Mouse (Mus musculus) megakaryocyte progenitor cell, adult 5-6 weeks (primary cell): ENCODE data around the gene Stk38l. TPM values are rescaled to one million over a fixed set of nuclear protein-coding genes. Genes with fewer than 3 reads are reported as not detected.

Experiments used
- ATAC-seq: replicated peaks from 2 replicates; pipeline ENCODE4 v1.8.0; 2016; ENCODE audit warnings: mild to moderate bottlenecking, moderate TSS enrichment, inconsistent platforms; ENCODE audit not compliant: poor library complexity
- total RNA-seq, 2 experiments: library from RNA; stranded (forward) in 1 of 2; stranded (reverse) in 1 of 2; fragments of 157-497, 149-512 nt in 1 of 2; fragments of 200-1000 nt in 1 of 2; gene quantifications; 2 replicates each; pipeline versions ENCODE4 v1.2.3 to v1.2.4; 2015 to 2017

Gene Stk38l
- 2.5 and 3.0 TPM in 2 replicates for total RNA-seq (2015)
- 2.3 and 2.4 TPM in 2 replicates for total RNA-seq (2017)

- ATAC-seq: peak; percentile 91
These were observed at the start of gene Stk38l for GRCm38 (mm10) chr6:146724581-146725383. Stk38l (plus strand) TSS chr6:146724995.

DNA sequence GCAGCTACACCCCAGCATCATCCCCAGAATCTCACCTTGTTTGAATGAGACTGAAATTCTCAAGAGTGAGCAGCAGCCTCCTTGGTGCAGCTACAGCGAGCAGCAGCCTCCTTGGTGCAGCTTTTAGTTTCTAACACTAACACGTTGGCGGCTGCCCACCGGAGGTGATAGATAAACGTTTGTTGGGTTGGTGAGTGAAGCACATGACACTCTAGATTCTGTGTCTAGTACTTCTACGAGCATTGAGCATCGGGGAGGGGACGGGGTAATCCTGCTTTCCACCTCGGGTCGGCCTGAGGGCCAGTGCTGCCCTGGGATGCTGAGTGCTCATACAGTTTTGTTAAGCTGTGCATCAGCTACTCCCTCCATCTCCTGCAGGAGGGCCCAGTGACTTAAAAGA is 47.9 kb upstream of the Stk38l start:
- ATAC-seq: no peak

DNA sequence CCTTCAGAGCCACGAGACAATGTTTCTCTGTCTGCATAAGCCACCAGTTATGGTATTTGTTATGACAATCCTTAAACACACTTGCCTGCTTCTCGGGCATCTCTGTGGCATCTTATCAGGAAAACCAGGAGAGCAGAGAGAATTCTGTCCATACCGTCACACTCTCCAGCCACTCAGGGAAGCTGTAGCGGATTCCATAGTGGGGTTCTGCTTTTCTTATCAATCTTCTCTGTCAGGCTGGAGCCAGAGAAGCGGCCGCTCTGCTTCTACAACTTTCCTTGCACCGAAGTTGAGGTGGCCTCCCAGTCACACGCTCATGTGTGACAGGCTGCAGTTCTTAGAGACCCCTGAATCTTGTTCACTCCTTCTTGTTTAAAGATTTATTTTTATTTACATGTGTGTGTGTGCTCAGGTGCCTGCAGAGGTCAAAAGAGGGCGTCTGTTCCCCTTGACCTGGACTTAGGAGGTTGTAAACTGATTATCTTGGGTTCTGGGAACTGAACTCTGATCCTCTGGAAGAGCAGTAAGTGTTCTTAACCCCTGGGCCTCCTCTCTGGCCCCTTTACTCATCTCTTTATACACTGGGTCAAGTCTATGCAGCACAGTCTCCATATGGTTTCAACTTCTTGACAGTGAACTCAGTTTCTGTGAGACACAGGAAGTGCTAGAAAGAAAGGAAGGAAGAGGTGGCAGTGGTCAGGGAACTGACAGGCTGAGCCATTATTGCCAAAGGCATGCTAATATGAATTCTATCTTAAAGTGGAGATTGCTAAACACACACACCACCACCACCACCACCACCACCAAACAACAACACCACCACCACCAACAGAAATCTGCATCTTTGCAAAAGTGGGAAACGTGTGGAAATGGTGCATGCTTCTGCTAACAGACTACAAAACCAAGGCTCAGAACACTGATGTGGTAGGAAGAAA is 46.4 kb upstream of the Stk38l start:
- peak; percentile 61 for ATAC-seq

- ATAC-seq: no peak
These were observed 40.9 kb upstream of the Stk38l start for GRCm38 (mm10) chr6:146683881-146684280.

DNA sequence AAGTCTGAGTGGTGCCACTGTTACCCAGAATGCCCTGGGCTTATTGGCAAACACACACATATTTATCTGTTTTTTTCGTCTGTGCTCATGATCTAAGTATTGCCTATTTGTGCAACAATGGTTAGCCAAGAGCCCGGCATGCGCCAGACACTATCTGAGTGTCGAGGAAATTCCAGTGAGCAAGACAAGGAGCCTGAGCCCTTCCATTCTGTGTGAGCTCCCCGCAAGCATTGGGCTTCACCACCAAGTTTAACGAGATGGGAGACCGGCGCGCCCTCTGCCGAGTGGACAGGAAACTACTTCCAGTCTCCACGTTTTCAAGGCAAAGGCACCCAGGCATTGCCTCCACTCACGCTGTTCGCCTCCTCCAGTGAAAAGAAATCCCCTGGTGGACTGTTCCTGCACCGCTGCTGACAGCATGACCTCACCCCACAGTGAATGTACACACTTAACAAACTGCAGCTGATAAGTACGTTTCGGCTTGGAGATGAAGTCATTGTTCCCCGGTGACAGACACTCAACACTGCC is 39.0 kb upstream of the Stk38l start:
- peak; percentile 67 for ATAC-seq

GRCm38 (mm10) chr6:146686463-146687196 is 38.2 kb upstream of the Stk38l start:
- ATAC-seq: peak; percentile 92

DNA sequence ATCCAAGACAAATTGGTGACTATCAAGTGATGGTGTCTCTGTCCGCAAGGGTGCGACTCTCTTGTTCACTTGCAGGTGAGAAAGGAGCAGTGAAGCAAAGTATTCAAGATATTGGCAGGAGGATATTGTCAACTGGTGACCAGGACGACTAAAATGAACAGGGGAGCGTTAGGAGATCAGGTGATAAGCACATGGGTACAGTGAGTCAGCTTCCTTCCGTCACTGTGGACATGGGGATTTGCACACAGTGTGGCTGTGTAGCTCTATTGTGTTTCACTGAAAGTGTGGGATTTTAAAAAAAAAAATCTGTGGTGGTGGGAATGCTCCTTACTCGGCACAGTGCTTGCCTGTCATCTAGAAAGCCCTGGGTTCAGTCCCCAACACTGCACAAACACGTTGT is 36.8 kb upstream of the Stk38l start:
- ATAC-seq: no peak

- ATAC-seq: no peak
These were observed 35.9 kb upstream of the Stk38l start for GRCm38 (mm10) chr6:146688861-146689260.

DNA sequence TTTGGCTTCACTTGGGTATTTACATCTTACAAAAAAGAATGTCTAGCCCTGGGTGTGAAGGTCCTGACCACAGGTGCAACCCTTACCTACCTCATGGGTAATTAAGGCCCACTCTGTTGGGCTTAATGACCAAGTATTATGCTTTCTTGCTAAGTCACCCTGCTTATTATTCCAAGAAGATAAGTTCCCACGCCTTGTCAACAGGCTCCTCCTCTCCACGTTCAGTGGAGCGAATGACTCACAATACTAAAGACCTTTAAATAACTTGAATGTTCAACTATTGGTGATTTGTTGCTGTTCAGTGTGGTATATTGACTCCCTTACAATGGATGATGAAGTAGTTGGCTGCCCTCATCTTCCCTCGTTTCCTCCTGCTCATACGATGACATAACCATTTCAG is 27.0 kb upstream of the Stk38l start:
- no peak for ATAC-seq

DNA sequence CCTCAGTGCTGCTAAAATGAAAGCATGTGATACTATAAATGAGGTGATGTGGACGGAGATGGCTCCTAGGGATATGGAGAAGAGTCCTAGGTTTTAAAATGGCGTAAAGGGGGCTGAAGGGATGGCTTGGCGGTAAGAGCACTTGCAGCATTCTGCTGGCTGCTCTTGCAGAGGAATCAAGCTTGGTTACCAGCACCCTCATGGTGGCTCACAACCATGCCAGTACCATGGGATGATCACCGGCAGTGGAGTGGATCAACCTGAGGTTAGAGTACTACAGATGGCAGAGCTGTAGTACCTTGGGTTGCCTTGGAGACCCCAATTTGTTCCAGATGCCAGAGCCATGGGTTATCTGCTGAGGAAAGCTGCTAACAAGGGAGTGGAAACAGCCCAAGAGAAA is 26.4 kb upstream of the Stk38l start:
- ATAC-seq: no peak

GRCm38 (mm10) chr6:146700461-146700860 is 24.3 kb upstream of the Stk38l start:
- ATAC-seq: no peak

GRCm38 (mm10) chr6:146702126-146702881 is 22.5 kb upstream of the Stk38l start:
- ATAC-seq: peak; percentile 52; the same call in 1 of the 2 replicates

- no peak for ATAC-seq
These were observed 21.4 kb upstream of the Stk38l start for GRCm38 (mm10) chr6:146703351-146703750.

DNA sequence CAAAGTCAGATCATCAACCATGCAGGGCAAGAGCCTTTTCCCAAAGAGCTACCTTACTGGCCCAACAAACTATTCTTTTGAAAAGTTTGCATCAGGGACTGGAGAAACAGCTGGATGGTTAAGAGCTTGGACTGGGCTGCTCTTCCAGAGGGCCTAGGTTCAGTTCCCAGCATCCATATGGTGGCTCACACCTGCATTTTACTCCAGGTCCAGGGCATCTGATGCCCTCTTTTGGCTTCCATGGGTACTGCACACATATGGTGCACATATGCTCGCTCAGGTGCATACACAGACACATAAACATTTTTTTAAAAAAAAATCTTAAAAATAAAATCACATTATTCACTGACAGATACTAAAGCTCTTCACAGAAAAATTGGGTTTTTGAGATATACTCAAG is 19.2 kb upstream of the Stk38l start:
- ATAC-seq: no peak

GRCm38 (mm10) chr6:146719606-146720005 is 5.2 kb upstream of the Stk38l start:
- ATAC-seq: no peak

DNA sequence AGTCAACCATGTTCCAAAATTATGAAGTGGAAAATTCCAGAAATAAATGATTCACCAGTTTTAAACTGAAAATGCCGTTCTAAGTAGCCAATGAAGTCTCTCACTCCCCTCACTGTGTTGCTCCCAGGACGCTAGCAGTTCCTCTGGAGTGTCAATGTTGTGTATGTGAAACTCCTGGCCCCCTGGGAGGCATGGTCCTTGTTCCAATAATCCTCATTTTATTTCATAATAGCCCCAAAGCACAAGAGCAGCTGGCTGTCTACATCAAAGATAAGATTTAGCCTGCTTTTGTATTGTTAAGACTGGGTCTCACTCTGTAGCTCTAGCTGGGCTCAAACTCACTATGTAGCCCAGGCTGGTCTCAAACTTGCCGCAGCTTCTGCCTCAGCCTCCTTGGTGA is 990 bp upstream of the Stk38l start:
- no peak for ATAC-seq

DNA sequence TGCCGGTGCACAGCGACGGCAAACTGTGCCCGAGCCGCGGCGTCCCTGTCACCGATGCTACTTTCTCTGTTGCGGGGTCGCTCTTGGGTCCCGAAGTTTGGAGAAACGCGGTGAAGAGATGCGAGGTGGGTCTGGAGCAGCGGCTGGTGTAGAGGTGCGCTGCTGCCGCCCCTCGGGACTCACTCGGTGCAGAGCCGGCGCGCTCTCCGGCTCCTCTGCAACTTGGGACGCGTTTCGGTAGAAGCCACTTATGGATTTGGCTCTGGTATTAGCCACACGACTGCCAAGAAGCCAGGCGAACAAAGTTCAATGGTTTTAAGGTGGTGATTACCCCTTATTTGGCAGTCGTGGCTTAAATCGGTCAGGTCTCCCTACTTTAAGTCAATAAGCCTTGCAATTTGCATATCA is 593 bp downstream of the Stk38l start:
- ATAC-seq: peak; percentile 34

DNA sequence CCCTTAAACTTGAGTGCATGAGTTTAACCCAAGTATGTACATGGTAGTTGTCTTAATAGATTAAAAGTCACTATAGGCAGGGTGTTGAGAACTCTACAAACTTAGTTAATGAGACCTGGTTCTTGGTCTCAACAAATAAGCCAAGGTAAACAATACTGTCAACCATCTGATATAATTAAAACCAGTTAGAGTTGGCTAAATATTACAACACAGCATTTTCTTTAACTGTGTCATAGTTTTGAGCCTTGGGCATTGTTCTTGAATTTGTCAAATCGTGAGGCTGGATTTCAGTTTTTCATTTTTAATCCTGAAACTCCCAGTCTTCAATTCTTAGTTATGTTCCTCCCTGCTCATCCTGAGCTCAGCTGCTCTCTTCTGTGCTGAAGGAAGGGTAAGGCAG is 6.2 kb downstream of the Stk38l start:
- ATAC-seq: no peak

GRCm38 (mm10) chr6:146731692-146732091 is 6.9 kb downstream of the Stk38l start:
- no peak for ATAC-seq

DNA sequence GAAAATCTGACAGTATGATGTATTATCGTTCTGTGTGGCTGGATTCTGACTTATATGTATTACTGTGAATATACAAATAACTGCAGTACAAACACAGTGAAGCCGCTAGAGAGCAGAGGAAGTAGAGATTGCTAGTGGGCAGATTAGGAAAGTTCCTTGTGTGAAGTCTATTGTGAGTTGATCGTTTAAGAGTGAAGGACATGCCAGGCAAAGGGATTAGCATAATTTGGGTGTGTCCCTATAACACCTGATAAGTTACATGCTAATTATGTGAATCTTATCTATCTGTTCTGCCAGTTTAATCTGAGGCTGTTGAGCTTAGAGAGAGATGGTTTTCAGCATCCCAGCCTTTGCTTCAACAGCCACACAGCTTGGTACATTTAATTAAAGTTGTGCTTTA is 7.4 kb downstream of the Stk38l start:
- ATAC-seq: peak; percentile 38; the same call in 1 of the 2 replicates
